Mouse (Mus musculus): ENCODE results near the gene Lsp1.

DNA sequence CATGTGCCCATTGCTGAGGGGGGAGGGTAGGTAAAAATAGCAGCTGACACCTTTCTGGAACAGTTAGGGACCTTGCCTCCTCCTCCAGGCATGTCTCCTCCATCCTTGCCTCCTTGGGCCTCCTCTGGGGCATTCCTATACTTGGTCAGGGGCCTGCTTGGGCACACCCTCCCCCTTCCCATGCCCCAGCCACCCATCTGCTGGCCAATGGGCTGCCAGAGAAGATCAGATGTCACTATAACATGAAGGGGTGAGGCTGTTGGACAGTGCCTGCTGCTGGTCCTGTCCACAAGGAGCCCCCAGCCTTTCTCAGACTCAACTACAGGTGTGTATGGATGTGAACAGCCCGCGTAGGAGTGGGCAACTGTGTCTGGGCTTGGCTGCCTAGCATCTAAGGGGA lies 38.0 kb downstream of the Lsp1 start, which contains the start of gene Tnnt3:
- TF ChIP-seq CTCF (conservative IDR thresholded peaks at IDR 0.05; ENCODE audit: low read length) (no peak), POU5F1 (IDR thresholded peaks at IDR 0.05; ENCODE audit: borderline replicate concordance, low read length) (no peak)

Measured in E14TG2a.4 (cell line).